Comparison of ENCODE assay signal across 8 mouse cellular contexts in genomic region chr19:42129509-42130293, GRCm38 (mm10). TPM values are rescaled to one million over a fixed set of nuclear protein-coding genes. Genes with fewer than 3 reads are reported as not detected.
DNase-seq lines count a peak whose midpoint lies in the region; ATAC-seq and TF ChIP-seq lines count a peak whose summit lies in the region.

No protein-coding gene starts in this region.

- WGBS in hindbrain, embryonic 11.5 days = 20% methylated on average over 14 of the region's 14 CpGs
- WGBS in midbrain, embryonic 10.5 days = 37% methylated on average over 14 of the region's 14 CpGs

- peak overlapping the region; percentile 98 for H3K4me2 ChIP-seq in hindbrain, embryonic 11.5 days (replicated peaks; ENCODE audit: low read depth, low read length)

- H3K27ac ChIP-seq in layer of hippocampus, adult 2 months = peak overlapping the region; percentile 91
- H3K27ac ChIP-seq in brown adipose tissue, adult 24 weeks (replicated peaks; ENCODE audit: low read depth, low read length) = peak overlapping the region; percentile 91
- no peak overlapping the region for H3K27ac ChIP-seq in hindbrain, embryonic 11.5 days (ENCODE audit: low read depth, low read length)
- peak overlapping the region; percentile 88 for H3K27ac ChIP-seq in midbrain, embryonic 10.5 days (replicated peaks)

- DNase-seq in layer of hippocampus, adult 2 months (ENCODE audit: low spot score in 2 of 2) = no peak
- no peak for DNase-seq in layer of hippocampus, adult 18-20 months (ENCODE audit: low spot score in 2 of 2)
- DNase-seq in hindbrain, embryonic 11.5 days (ENCODE audit: low spot score) = no peak
- no peak for DNase-seq in midbrain, embryonic 10.5 days (ENCODE audit: low spot score)
- DNase-seq in urinary bladder, postnatal 4 days (ENCODE audit: low spot score in 2 of 2) = no peak
- DNase-seq in gastrocnemius, postnatal 4 days (ENCODE audit: low spot score in 2 of 2) = no peak
- DNase-seq in layer of hippocampus, postnatal 25 days (ENCODE audit: extremely low spot score in 1 of 2, low spot score in 1 of 2) = no peak

- no peak overlapping the region for H3K9ac ChIP-seq in hindbrain, embryonic 11.5 days (ENCODE audit: low read depth, low read length)

- H3K27me3 ChIP-seq in hindbrain, embryonic 11.5 days (ENCODE audit: control insufficient read depth, insufficient read depth, low read length) = 0 out of 2 replicates have a peak, but pooled peaks cover 3% of the 10 kb centered on the region
- H3K27me3 ChIP-seq in midbrain, embryonic 10.5 days (ENCODE audit: low read depth, poor library complexity, severe bottlenecking) = peaks cover 30% of the 10 kb centered on the region

- no peaks in the 10 kb centered on the region for H3K9me3 ChIP-seq in hindbrain, embryonic 11.5 days (ENCODE audit: control insufficient read depth, low read length)
- no peaks in the 10 kb centered on the region for H3K9me3 ChIP-seq in midbrain, embryonic 10.5 days (replicated peaks)

- H3K4me3 ChIP-seq in layer of hippocampus, adult 2 months = peak overlapping the region; percentile 68
- H3K4me3 ChIP-seq in brown adipose tissue, adult 24 weeks (ENCODE audit: insufficient read depth, low read depth, low read length) = peak overlapping the region; percentile 77
- H3K4me3 ChIP-seq in hindbrain, embryonic 11.5 days (ENCODE audit: low read depth, low read length) = peak overlapping the region; percentile 61
- peak overlapping the region; percentile 75 for H3K4me3 ChIP-seq in midbrain, embryonic 10.5 days

- ATAC-seq in hindbrain, embryonic 11.5 days (ENCODE audit: low FRiP score) = peak; percentile 37

- TF ChIP-seq CTCF in layer of hippocampus, adult 2 months (conservative IDR thresholded peaks at IDR 0.05) = no peak

- H3K36me3 ChIP-seq in hindbrain, embryonic 11.5 days (ENCODE audit: control insufficient read depth, insufficient read depth, low read length) = no peaks in the 10 kb centered on the region
- H3K36me3 ChIP-seq in midbrain, embryonic 10.5 days = peaks cover 5% of the 10 kb centered on the region

- peaks cover 6% of the 10 kb centered on the region; the same call in 1 of the 2 replicates for H3K4me1 ChIP-seq in brown adipose tissue, adult 24 weeks (ENCODE audit: control insufficient read depth, insufficient read depth, insufficient read length, low read length)
- peaks cover 3% of the 10 kb centered on the region; the same call in 1 of the 2 replicates for H3K4me1 ChIP-seq in hindbrain, embryonic 11.5 days (replicated peaks; ENCODE audit: control insufficient read depth, insufficient read depth, low read length)
- peaks cover 28% of the 10 kb centered on the region for H3K4me1 ChIP-seq in midbrain, embryonic 10.5 days

RNA-seq across cellular contexts. Expression of gene Avpi1, which starts 0.8 kb away (rescaled TPM):
- 10 to 100 TPM; 18.0 to 20.7 TPM for total RNA-seq in layer of hippocampus, adult 2 months (2021)
- 10 to 100 TPM; 18.8 to 20.6 TPM for total RNA-seq in layer of hippocampus, adult 18-20 months (2021)
- polyA plus RNA-seq in brown adipose tissue, adult 24 weeks (2012; ENCODE audit: insufficient read depth, insufficient read length, missing spikeins) = 12.6 and 16.8 TPM in 2 replicates
- 11.0 and 14.1 TPM in 2 replicates for polyA plus RNA-seq in hindbrain, embryonic 11.5 days (2014; fragmentation: Nextera tagmentation; extraction: Ambion mirVana)
- polyA plus RNA-seq in midbrain, embryonic 10.5 days (2016; fragmentation: Nextera tagmentation; extraction: Ambion mirVana) = 15.7 and 17.7 TPM in 2 replicates
- total RNA-seq in gastrocnemius, postnatal 4 days (2021) = 10 to 100 TPM; 11.5 to 11.8 TPM
- 10 to 100 TPM; 19.7 to 21.7 TPM for total RNA-seq in layer of hippocampus, postnatal 25 days (2021)

RNA-seq across cellular contexts. Expression of gene Marveld1, which starts 17.5 kb away (rescaled TPM):
- total RNA-seq in layer of hippocampus, adult 2 months (2021) = 1 to 10 TPM; 7.0 to 8.3 TPM
- 1 to 10 TPM; 5.1 to 5.8 TPM for total RNA-seq in layer of hippocampus, adult 18-20 months (2021)
- 33.6 and 41.9 TPM in 2 replicates for polyA plus RNA-seq in brown adipose tissue, adult 24 weeks (2012; ENCODE audit: insufficient read depth, insufficient read length, missing spikeins)
- polyA plus RNA-seq in hindbrain, embryonic 11.5 days (2014; fragmentation: Nextera tagmentation; extraction: Ambion mirVana) = 6.4 and 6.9 TPM in 2 replicates
- polyA plus RNA-seq in midbrain, embryonic 10.5 days (2016; fragmentation: Nextera tagmentation; extraction: Ambion mirVana) = 3.2 and 3.6 TPM in 2 replicates
- 10 to 100 TPM; 33.7 to 34.8 TPM for total RNA-seq in gastrocnemius, postnatal 4 days (2021)
- total RNA-seq in layer of hippocampus, postnatal 25 days (2021) = 1 to 10 TPM; 6.3 to 7.6 TPM

RNA-seq across cellular contexts. Expression of gene Zfyve27, which starts 34.0 kb away (rescaled TPM):
- total RNA-seq in layer of hippocampus, adult 2 months (2021) = 100 to 1,000 TPM in 1 of 2 experiments, 10 to 100 TPM in 1; 91.7 to 101 TPM
- 10 to 100 TPM; 90.6 to 94.5 TPM for total RNA-seq in layer of hippocampus, adult 18-20 months (2021)
- 11.3 and 12.7 TPM in 2 replicates for polyA plus RNA-seq in brown adipose tissue, adult 24 weeks (2012; ENCODE audit: insufficient read depth, insufficient read length, missing spikeins)
- 17.8 and 18.4 TPM in 2 replicates for polyA plus RNA-seq in hindbrain, embryonic 11.5 days (2014; fragmentation: Nextera tagmentation; extraction: Ambion mirVana)
- polyA plus RNA-seq in midbrain, embryonic 10.5 days (2016; fragmentation: Nextera tagmentation; extraction: Ambion mirVana) = 29.4 and 36.4 TPM in 2 replicates
- total RNA-seq in gastrocnemius, postnatal 4 days (2021) = 10 to 100 TPM; 18.6 to 22.3 TPM
- 10 to 100 TPM; 82.6 to 99.8 TPM for total RNA-seq in layer of hippocampus, postnatal 25 days (2021)

RNA-seq across cellular contexts. Expression of gene Pi4k2a, which starts 39.4 kb away (rescaled TPM):
- total RNA-seq in layer of hippocampus, adult 2 months (2021) = 10 to 100 TPM; 62.5 to 68.2 TPM
- total RNA-seq in layer of hippocampus, adult 18-20 months (2021) = 10 to 100 TPM; 69.2 to 69.6 TPM
- 14.4 and 21.6 TPM in 2 replicates for polyA plus RNA-seq in brown adipose tissue, adult 24 weeks (2012; ENCODE audit: insufficient read depth, insufficient read length, missing spikeins)
- 20.9 and 23.6 TPM in 2 replicates for polyA plus RNA-seq in hindbrain, embryonic 11.5 days (2014; fragmentation: Nextera tagmentation; extraction: Ambion mirVana)
- 23.3 and 26.7 TPM in 2 replicates for polyA plus RNA-seq in midbrain, embryonic 10.5 days (2016; fragmentation: Nextera tagmentation; extraction: Ambion mirVana)
- total RNA-seq in gastrocnemius, postnatal 4 days (2021) = 10 to 100 TPM; 18.5 to 21.5 TPM
- 10 to 100 TPM; 62.8 to 67.1 TPM for total RNA-seq in layer of hippocampus, postnatal 25 days (2021)

RNA-seq across cellular contexts. Expression of gene Morn4, which starts 43.5 kb away (rescaled TPM):
- 10 to 100 TPM; 65.6 to 67.0 TPM for total RNA-seq in layer of hippocampus, adult 2 months (2021)
- 10 to 100 TPM; 71.3 TPM for total RNA-seq in layer of hippocampus, adult 18-20 months (2021)
- polyA plus RNA-seq in brown adipose tissue, adult 24 weeks (2012; ENCODE audit: insufficient read depth, insufficient read length, missing spikeins) = 0.63 TPM in 1 of 2 replicates, not detected in the other
- polyA plus RNA-seq in hindbrain, embryonic 11.5 days (2014; fragmentation: Nextera tagmentation; extraction: Ambion mirVana) = 75.1 and 76.1 TPM in 2 replicates
- polyA plus RNA-seq in midbrain, embryonic 10.5 days (2016; fragmentation: Nextera tagmentation; extraction: Ambion mirVana) = 51.9 and 70.7 TPM in 2 replicates
- total RNA-seq in gastrocnemius, postnatal 4 days (2021) = 1 to 10 TPM; 2.0 to 2.5 TPM
- total RNA-seq in layer of hippocampus, postnatal 25 days (2021) = 10 to 100 TPM; 71.1 to 72.9 TPM
